Mouse (Mus musculus): ENCODE data around the gene Erich3.

The Erich3 gene

DNA sequence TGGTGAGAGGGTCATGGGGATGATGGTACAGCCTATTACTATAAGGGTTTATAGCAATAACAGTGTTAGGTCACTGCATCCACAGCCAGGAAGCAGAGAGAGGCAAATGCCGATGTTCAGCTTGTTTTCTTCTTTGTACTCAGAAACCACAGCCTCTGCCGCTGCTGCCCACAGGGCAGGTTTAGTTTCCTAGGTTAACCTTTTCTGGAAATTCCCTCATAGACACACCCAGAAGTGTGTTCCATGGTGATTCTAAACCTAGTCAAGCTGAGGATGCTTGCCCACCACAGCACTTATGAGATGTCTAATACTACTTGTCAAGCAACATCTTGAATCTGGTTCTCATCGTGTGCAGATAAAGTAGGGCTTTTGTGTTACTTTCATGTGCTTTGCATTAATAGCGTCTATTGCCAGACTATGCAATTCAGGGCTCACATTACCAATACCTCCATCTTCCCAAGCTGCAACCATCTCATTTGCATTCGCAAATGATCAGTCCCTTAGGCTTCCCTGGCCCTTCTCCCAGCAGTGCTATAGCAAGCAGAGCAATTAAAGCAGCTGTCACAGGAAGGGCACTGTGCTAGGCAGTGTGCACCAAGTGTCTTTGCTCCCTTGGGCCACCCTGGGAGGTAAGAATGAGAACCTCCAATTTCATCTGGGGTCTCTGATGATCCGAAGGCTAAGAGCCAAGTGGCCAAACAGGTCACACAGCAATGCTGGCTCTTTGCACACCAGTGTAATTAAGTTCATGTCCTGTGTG lies 115.4 kb downstream of the Erich3 start:
- DNase-seq, result no peak

DNA sequence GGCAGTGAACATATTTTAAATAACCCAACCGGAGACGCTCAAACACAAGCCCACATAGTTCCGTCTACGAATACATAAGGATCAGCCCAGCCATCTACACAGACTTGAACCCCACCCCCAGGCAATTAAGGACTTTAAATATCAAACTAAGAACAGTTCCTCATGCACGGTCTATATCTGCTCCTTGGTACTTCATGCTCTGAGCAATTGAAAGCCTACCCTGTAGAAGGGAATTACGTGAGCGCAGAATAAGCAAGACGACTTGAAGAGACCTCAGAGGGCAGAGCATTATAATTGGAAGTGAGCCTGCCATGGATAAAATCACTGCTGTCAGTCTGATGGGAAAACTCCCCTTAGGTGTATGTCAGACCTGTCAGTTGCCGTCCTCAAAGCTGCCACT lies 122.7 kb downstream of the Erich3 start:
- DNase-seq, result no peak

DNA sequence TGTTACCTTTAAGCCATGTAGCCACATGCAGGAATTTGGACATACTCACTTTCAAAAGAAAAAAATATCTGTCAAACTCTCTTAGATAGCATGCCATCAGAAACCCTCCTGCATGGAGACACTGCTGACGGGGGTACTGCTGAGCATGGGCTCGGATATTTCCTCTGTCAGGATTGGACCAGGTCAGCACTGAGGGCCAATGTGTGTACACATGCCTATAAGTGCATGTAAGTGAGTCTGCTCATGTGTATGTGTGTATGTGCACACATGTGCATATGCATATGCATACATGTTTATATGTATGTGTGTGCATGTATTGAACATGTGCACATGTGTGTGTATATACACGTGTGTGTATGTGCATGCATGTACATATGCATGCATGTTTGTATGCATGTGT lies 124.0 kb downstream of the Erich3 start:
- DNase-seq, result no peak

- no peak for DNase-seq
Observed at GRCm38 (mm10) chr3:154793571-154793970, 129.9 kb downstream of the Erich3 start.

DNA sequence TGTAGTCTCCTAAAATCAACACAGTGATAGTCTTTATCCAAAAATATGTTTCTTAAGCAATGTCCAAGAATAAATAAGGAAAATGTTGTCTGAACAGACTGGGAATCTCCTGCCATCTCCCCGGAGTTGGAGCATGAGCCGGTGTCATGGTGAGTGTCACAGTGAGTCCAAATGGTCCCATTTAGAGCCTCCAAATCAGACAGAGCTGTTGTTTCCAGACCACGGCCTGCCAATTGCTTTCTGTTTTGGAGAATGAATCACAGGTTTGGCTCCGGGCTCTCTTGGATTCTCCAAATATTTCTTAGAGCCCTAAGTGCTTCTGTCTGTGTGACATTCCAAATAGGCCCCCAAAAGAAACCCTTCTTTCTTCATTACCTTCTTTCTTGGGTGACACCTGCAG lies 135.1 kb downstream of the Erich3 start:
- no peak for DNase-seq

- DNase-seq, result no peak
Observed at GRCm38 (mm10) chr3:154800454-154800853, 136.8 kb downstream of the Erich3 start.

- no peak for DNase-seq
Observed at GRCm38 (mm10) chr3:154800888-154801429, 137.3 kb downstream of the Erich3 start.

DNA sequence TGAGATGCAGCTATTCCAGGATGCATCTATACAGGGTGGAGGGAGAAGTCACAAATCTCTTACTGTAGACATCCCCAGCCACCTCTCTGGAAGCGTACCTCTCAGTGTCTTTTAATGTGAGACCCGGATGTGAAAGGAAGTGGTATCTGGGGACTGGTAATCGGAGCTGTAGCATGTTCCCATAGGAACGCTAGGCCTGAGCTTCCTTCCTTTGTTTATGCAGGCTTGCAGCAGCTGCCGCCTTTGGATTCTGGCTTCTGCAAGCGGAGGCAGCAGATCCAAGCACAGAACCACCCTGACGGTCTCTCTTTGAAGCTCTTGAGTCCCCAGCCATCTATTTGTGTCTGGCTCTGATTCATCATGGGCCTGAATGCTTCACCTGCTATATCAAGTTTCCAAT lies 143.0 kb downstream of the Erich3 start:
- no peak for DNase-seq

DNA sequence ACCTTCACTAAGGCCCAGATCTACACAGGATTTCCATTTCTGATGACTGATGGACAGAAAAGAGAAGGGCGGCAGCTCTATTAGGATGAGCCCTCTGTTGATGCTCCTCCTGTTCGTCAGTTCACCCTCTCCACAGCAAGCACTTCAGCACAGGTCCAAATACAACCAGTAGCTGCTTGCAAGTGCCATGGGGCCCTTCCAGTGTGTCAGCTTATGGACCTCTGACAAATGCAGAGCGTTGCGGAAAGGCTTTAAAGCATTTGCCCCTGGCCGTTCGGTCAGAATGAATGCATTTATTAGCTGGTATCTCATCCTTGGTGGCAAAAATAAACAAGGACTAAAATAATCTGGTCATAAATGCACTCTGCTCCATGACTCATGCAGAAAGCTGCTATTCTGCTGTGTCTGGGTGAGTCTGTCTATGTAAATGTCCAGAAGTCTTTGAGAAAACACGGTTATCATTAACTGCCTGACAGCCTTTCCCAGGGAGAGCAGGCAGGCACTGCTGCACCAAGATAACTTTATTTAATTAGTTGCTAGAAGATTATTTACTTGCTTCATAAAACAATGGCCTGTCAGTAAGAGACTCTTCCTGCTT lies 146.7 kb downstream of the Erich3 start:
- no peak for DNase-seq

- no peak for DNase-seq
Observed at GRCm38 (mm10) chr3:154811281-154811680, 147.6 kb downstream of the Erich3 start.

- no peak for DNase-seq
Observed at GRCm38 (mm10) chr3:154811833-154812232, 148.2 kb downstream of the Erich3 start.

DNA sequence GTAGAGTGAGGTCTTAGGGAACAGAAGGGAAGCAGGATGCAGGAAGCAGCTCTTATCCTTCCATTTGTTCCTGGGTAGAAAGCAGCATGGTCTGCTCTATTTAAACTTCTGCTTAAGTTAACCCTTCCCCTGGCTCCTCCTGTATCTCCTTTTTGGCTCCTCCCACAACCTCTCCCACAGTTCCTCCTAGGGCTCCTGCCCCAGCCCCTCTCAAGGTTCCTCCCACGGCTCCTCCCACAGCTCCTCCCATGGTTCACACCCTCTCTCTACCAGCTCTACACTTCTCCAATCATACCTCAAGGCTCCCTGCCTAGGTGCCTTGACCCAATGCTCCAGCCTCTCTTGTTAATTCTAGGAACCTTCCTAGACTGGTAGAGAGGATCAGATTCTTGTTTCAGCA lies 149.2 kb downstream of the Erich3 start:
- no peak for DNase-seq

DNA sequence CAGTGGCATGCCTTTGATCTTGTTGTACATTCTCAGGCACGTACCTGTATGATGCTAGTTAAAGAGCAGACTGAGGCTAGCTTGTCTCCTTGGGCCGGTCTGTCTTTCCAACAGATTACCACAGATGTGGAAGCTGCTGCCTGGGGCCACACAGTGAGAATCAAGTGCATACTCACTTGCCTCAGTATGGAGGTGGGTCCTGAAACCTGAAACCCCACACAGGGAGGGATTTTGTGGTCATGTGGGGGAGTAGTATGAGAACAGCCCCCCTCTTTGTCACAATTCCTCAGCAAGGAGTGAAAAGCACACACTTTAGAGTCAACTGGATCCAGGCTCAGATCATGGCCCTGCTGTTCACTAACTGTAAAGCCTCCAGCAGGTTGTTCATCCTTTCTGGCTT lies 151.9 kb downstream of the Erich3 start:
- DNase-seq, result no peak

DNA sequence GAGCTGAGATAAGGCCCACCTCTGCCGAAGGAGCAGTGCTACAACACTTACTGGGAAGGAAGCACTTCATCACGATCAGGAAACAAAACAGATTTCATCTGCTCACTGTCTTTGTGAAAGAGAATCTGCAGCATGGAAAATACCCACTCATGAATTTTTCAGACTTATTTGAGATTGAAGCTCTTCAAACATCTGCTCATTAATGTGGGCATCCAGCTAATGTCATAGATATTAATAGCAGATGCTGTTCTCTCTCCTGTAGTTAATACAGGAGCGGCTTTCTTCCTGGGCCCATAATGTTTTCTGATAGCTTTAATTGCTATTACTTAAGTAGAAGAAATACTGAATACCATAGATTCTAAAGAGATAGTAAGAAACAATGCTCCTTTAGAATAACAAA lies 152.6 kb downstream of the Erich3 start:
- DNase-seq, result no peak

DNA sequence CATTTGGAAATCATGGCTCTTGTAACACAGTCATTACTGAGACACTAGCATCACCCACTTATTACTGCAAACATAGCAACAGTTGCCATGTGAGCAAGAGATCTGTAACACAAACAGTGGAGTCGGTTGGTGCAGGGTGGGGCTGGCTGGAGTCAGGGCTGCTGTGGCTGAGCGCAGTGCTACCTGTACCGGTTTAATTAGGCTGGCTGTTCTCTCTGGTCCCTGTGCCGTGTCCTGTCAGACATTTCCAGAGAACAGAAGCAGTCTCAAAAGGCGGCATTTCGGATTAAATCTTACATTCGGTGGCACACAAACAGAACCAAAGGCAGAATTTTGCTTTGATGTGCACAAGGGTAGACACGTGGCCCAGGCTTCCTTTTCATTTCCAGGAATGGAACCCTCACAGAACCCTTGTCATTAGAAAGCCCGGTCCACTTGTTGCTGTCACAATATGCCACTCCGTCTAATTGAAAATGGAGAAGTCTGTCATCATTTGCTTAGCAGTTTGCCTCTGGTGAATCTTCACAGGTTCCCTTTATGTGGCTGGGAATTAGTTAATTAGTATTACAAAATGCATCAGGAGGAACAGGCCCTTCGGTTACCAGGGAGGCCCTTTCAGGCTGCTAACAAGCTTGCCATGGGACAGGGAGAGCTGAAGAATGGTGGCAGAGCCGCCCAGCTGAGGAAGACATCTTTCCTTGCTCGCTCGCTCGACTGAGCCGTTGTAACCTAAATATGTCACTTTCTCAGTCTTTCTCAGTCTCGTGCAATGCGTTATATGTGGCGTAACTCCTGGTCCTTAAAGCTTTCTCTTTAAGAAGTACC lies 153.4 kb downstream of the Erich3 start:
- no peak for DNase-seq
